Mouse (Mus musculus): ENCODE data around the gene D16Ertd472e. TPM values are rescaled to one million over a fixed set of nuclear protein-coding genes. Genes with fewer than 3 reads are reported as not detected.

The D16Ertd472e gene
- total RNA-seq, 2 experiments from 2014 or later = 8.9 to 9.5 TPM

- no peak for DNase-seq (ENCODE audit: low spot score in 2 of 2)
Observed at GRCm38 (mm10) chr16:78574241-78574640, 2.3 kb downstream of the D16Ertd472e start.

DNA sequence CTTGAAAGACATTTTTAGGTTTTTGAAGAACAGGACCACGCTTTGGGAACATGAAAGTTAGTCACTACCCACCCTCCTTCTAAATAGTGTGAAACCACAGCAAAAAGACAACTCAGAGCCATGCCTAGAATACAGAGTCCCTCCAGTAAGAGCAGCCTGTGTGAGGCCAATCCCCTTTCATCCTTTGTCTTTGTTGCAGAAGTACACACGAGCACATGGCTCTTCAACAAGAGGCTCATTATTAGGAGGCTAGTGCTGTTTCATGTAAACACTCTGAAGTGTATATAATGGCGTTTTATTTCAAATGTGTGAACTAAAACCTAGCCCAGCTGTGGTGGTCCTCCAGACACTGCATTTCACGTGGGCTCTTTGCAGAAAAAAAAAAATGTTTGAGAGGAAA, 3.5 kb downstream of the D16Ertd472e start:
- no peak for DNase-seq (ENCODE audit: low spot score in 2 of 2)

DNA sequence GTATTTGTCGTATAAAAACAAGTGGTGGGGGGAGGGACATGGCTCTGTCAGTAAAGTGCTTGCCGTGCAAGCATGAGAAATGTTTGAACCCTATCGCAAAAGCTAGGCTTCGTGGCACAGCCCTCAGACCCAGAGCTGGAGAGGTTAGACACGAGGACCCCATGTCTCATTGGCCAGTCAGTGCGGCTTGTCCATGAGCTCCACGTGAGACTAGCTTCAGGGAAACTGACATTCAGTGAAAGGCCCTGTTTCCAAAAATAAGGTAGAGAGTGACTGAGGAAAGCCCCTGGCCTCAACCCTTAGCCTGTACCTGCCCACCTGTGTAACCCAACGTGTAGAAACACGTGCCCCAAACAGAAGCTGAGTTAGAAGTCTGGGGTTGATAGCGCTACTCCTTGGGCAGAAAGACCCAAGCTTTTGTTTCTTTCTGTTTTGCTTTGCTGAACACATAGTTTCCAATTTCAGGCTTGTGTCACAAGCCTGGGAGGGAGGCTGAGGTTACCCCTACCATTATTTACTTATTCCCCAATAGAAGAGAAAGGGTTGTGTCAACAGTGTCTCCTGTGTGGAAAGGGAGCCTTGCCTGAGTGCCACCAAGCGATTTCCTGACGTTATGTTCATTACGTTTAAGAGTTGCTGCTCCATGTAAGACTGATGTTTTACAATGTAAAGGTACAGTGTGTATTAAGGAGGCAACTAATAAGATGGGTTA, 12.2 kb downstream of the D16Ertd472e start:
- DNase-seq (ENCODE audit: low spot score in 2 of 2) = no peak

DNA sequence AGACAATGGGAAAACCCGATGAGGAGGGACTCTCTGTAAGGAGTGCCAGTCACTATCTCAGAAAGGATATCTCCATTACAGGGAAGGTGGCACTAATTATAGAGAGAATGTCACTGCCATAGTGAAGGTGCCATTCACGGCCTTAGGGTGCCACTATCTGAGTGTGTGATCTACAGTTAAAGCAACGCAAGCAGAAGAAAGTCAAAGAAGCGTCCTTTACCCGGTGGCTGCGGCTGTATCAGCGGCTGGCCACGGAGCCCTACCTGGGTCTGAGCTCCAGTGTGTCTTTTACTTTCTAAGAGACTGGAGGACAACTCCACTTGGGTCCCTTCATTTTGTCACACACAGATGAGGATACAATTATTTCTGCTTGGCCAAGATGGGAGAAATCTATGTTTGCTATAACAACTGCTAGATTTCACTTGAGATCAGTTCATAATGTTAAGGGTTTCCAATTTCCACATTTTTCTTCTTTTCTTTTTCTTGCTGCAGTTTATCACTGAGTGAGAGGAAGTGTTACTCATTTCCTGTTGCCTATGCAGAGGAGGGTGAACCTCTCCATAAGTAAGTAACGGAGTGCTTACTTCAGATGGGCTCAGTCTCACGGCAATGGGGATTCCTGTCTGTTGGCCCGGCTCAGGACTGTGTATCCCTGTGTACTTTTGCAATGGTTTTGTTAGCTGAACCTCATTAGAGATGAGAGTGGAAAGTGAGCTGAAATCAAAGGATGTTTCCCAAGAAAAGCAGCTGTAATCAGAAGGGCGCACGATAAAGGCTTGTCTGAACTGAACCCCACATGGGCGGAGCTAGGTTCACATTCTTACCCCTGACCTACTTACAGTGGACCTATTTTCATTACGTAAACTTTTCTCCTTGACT, 13.2 kb downstream of the D16Ertd472e start:
- DNase-seq (ENCODE audit: low spot score in 2 of 2) = no peak

- no peak for DNase-seq (ENCODE audit: low spot score in 2 of 2)
Observed at GRCm38 (mm10) chr16:78560627-78561026, 15.9 kb downstream of the D16Ertd472e start.

DNA sequence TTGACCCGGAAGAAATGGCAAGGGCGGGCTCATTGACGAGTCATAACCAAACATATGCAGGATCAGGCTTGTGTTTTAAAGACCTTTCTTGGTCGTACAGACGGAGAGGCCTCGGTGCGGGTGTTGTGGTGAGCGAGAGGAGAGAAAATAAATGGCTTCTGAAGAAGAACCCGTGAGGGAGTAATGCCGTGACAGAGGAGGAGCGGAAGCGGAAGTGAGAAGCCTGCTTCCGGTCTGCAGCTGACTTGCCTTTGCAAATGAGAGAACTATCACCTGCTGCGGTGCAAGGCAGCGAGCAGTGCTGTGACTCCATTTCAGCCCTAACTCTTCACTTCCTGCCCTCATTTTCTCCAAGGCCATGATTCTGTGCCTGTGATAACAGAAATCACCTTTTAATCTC, 16.4 kb downstream of the D16Ertd472e start:
- no peak for DNase-seq (ENCODE audit: low spot score in 2 of 2)

- no peak for DNase-seq (ENCODE audit: low spot score in 2 of 2)
Observed at GRCm38 (mm10) chr16:78557573-78557972, 18.9 kb downstream of the D16Ertd472e start.

GRCm38 (mm10) chr16:78554911-78555648, 21.4 kb downstream of the D16Ertd472e start:
- DNase-seq (ENCODE audit: low spot score in 2 of 2) = no peak

DNA sequence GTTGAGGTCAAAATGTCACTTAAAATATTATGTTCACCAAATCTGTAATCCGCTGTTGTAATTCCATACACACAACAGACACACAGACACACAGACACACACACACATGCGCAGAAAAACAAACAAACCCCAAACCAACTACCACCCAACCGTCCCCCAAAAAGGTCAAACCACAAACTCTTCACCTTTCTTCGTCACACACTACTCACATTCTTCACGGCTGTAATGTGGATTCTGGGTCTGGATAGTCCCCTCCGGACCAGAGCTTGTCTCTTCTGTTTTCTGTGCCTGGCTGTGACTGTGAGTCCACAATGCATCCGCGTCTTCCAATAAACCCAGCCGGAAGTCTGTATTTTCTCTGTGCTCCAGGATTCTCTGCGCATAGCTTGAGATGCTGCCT, 29.1 kb downstream of the D16Ertd472e start:
- no peak for DNase-seq (ENCODE audit: low spot score in 2 of 2)

- DNase-seq (ENCODE audit: low spot score in 2 of 2) = no peak
Observed at GRCm38 (mm10) chr16:78546529-78546928, 30.0 kb downstream of the D16Ertd472e start.

DNA sequence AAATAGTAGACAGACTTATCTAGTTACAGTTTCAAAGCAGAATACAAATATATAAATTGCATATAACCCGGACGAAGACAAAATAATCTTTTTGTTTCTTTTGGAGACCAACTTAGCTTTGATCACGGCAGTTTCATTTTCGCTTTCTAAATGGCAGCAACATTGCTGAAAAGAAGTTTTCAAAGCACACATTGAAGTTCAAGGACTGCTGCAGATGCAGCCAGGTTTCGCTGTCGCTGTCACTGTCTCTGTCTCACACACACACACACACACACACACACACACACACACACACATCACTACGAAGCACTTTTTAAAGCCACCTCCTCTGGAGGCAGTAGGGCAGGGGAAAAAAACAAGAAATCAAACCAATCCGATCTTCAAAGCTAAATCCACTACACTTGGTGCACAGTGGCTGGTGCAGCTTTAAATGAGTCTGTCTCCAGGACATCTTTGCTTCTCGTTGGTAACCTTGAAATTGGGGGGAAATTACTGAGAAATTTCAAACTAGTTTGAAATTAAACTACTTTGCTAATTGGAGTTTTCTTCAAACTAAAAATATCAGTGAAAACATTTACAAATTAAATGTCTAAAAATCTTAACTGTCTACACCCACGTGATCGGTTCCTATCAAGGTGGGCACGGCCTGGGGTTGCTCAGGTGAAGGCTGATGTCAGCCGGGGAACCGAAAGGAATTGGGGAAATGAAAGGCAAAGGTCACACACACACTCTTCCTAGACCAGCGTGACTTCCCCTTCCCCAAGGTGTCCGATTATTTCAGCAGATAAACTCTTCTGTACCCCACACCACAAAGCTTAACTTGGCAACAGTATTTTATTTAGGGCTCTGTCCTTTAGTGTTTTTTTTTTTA, 35.9 kb downstream of the D16Ertd472e start:
- DNase-seq (ENCODE audit: low spot score in 2 of 2) = no peak

GRCm38 (mm10) chr16:78537798-78538422, 38.6 kb downstream of the D16Ertd472e start:
- DNase-seq (ENCODE audit: low spot score in 2 of 2) = no peak

DNA sequence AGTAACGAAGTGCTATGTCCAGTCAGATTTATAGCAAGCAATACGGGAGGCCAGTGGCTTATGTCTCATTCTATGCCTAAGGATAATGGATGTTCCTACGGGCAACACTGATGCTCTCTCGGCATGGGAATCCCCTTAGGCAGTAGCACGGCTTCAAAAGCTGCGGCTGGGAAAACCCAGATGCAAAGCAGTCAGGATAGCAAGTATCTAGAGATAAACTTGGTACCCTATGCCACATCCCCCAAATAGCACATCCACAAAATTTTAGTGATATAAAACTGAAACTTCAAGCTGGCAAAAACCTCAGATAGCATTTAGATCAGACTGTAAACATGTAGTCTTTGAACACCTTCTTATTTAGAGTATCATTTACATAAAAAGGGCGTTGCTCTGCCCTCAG, 39.2 kb downstream of the D16Ertd472e start:
- DNase-seq (ENCODE audit: low spot score in 2 of 2) = no peak

- no peak for DNase-seq (ENCODE audit: low spot score in 2 of 2)
Observed at GRCm38 (mm10) chr16:78534468-78534867, 42.0 kb downstream of the D16Ertd472e start.

- DNase-seq (ENCODE audit: low spot score in 2 of 2) = no peak
Observed at GRCm38 (mm10) chr16:78531957-78532605, 44.4 kb downstream of the D16Ertd472e start.

DNA sequence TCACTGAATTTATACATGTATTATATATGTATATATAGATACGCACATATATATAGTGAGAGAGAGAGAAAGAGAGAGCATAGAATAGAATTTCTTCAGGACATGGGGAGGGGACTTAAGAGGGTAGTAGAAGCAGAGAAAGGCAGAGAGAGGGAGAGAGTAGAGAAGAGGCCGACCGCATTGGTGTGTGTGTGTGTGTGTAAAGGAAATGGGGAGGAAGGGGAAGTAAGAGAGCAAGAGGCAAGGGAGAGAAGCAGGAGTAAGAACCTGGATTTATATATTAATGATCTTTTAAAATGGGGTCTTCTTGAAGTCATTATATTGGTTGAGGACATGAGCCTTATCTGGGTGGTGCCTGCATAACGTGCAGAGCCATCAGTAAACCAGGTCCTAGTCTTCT, 53.5 kb downstream of the D16Ertd472e start:
- DNase-seq (ENCODE audit: low spot score in 2 of 2) = no peak

- no peak for DNase-seq (ENCODE audit: low spot score in 2 of 2)
Observed at GRCm38 (mm10) chr16:78518697-78519096, 57.8 kb downstream of the D16Ertd472e start.

DNA sequence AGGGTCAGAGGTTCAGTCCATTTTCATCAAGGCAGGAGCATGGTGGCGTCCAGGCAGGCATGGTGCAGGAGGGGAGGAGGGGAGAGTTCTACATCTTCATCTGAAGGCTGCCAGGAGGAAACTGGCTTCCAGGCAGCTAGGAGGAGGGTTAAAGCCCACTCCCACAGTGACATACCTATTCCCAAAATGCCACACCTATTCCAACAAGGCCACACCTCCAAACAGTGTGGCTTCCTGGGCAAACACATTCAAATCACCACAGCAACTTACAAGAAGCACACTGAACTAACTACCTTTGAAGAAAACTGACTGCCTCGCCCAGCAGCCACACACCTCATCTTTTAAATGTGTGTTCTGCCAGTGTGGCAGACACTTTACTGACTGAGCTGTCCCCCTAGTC, 59.3 kb downstream of the D16Ertd472e start:
- no peak for DNase-seq (ENCODE audit: low spot score in 2 of 2)

DNA sequence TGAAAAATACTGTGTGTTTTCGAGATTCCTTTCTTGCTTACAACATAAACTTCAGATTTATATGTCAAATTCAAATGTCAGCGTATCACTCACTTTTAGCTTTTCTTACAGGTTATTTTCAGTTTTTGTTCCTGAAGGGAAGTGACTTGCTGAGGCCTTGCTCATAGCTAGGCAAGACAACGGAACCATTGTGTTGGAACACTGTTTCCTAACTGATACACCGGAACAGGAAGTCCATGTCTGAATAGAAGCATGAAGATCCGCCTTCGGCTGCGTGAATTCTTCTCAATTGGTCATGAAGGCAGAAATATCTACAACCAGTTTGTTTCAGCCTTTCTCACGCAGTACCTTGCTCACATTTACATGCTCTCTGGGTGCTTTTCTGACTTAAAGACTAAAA, 65.0 kb downstream of the D16Ertd472e start:
- DNase-seq (ENCODE audit: low spot score in 2 of 2) = no peak

DNA sequence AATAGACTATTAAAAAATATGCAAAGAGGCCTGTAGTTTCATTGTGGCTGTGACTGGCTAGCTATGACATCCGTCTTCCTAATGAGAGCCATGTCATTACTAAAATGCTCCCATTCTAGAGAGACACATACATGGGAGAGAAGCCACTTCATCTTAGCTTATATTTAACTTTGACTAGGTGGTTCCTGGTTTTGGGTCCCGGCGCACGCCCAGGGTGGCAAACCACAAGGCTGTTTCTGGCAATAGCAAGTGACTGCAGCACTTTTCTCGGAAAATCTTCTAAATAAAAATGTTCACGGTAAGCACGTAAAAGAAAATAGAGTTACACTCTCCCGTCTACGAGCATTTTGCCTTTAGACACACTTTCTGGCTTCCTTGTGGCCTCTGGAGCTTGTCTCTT, 74.0 kb downstream of the D16Ertd472e start:
- DNase-seq (ENCODE audit: low spot score in 2 of 2) = no peak

Measured in gastrocnemius, postnatal 4 days (tissue).